Mouse (Mus musculus): Measurements from ENCODE around the gene Tecta.

- no peak for TF ChIP-seq CTCF (IDR thresholded peaks at IDR 0.05; ENCODE audit: low read depth, low read length)
- no peak for TF ChIP-seq POLR2A (IDR thresholded peaks at IDR 0.05; ENCODE audit: insufficient read depth, low read length)
- no peak for TF ChIP-seq EP300 (IDR thresholded peaks at IDR 0.05; ENCODE audit: insufficient read depth, low read depth, low read length)
Observed at GRCm38 (mm10) chr9:42382628-42383347, 16.9 kb downstream of the Tecta start.
